Mouse (Mus musculus): Measurements from ENCODE around the gene Hhip.
A peak's percentile ranks its signal among the peaks of the same experiment; 100 is the strongest.
"Not testable (repeated sequence)": the region's sequence is repeated elsewhere in the genome, so short reads cannot be mapped to it uniquely, and the experiment has no call there.

The Hhip gene

GRCm38 (mm10) chr8:79992121-79992848 lies 65.5 kb downstream of the Hhip start:
- DNase-seq, result no peak

- DNase-seq, result not testable (repeated sequence)
These were observed 66.4 kb downstream of the Hhip start for GRCm38 (mm10) chr8:79991420-79991819.

- no peak for DNase-seq
These were observed 72.9 kb downstream of the Hhip start for GRCm38 (mm10) chr8:79984946-79985345.

- no peak for DNase-seq
These were observed 75.7 kb downstream of the Hhip start for GRCm38 (mm10) chr8:79982144-79982543.

- peak; percentile 59 for DNase-seq
These were observed 91.6 kb downstream of the Hhip start for GRCm38 (mm10) chr8:79966159-79966558.

GRCm38 (mm10) chr8:79952857-79953256 lies 104.9 kb downstream of the Hhip start:
- DNase-seq, result no peak

GRCm38 (mm10) chr8:79950376-79950775 lies 107.4 kb downstream of the Hhip start:
- DNase-seq, result no peak

- no peak for DNase-seq
These were observed 112.2 kb downstream of the Hhip start for GRCm38 (mm10) chr8:79945501-79946076.

GRCm38 (mm10) chr8:79941070-79941469 lies 116.7 kb downstream of the Hhip start:
- DNase-seq, result no peak

- DNase-seq, result peak; percentile 61
These were observed 120.9 kb downstream of the Hhip start for GRCm38 (mm10) chr8:79936856-79937445.

GRCm38 (mm10) chr8:79935793-79936192 lies 122.0 kb downstream of the Hhip start:
- peak; percentile 8 for DNase-seq

GRCm38 (mm10) chr8:79929202-79929601 lies 128.6 kb downstream of the Hhip start:
- DNase-seq, result no peak

- DNase-seq, result peak; percentile 65
These were observed 140.6 kb downstream of the Hhip start for GRCm38 (mm10) chr8:79917211-79917610.

Measured in heart, adult 11 months (tissue).